28 mouse cellular contexts compared by ENCODE assay signal in genomic region chr5:103624831-103625230, GRCm38 (mm10). TPM values are rescaled to one million over a fixed set of nuclear protein-coding genes. Genes with fewer than 3 reads are reported as not detected.
A peak's percentile ranks its signal among the peaks of the same experiment; 100 is the strongest.
DNase-seq lines count a peak whose midpoint lies in the region; ATAC-seq and TF ChIP-seq lines count a peak whose summit lies in the region.
"Had no signal": no experiment of that assay in that cellular context is flagged by ENCODE, and none has a peak within 500 bp of the region (broad histone marks: within the 10 kb centered on the region; RNA-seq: fewer than 3 reads in every experiment).

No protein-coding gene starts in this region.

- no peak for ATAC-seq in lung, postnatal 0 days
- ATAC-seq: CD4-positive, CD25-positive, alpha-beta regulatory T cell, adult 4 months; forebrain, embryonic 13.5 days; forebrain, embryonic 15.5 days; forebrain, postnatal 0 days had no signal

- no peaks in the 10 kb centered on the region for H3K9me3 ChIP-seq in heart, embryonic 10.5 days
- H3K9me3 ChIP-seq in lung, postnatal 0 days (ENCODE audit: low read length), result no peaks in the 10 kb centered on the region
- H3K9me3 ChIP-seq in CH12.LX (replicated peaks; ENCODE audit: low read length), result no peaks in the 10 kb centered on the region
- H3K9me3 ChIP-seq: embryonic facial prominence, embryonic 10.5 days; embryonic facial prominence, embryonic 12.5 days; forebrain, embryonic 13.5 days; forebrain, embryonic 15.5 days had no signal

- no peak for TF ChIP-seq RAD21 in CH12.LX (IDR thresholded peaks at IDR 0.05; ENCODE audit: low read depth, low read length)

- H3K27ac ChIP-seq in heart, embryonic 10.5 days, result no peak overlapping the region
- H3K27ac ChIP-seq in lung, postnatal 0 days (ENCODE audit: low read length), result peak overlapping the region; percentile 38; the same call in 1 of the 2 replicates
- no peak overlapping the region for H3K27ac ChIP-seq in CH12.LX (ENCODE audit: insufficient read depth, low read depth)
- H3K27ac ChIP-seq: embryonic facial prominence, embryonic 10.5 days; embryonic facial prominence, embryonic 12.5 days; forebrain, embryonic 13.5 days; forebrain, embryonic 15.5 days had no signal

- TF ChIP-seq EP300 in lung, postnatal 0 days (IDR thresholded peaks at IDR 0.05), result peak; percentile 23; the same call in 1 of the 2 replicates
- TF ChIP-seq EP300 in CH12.LX (IDR thresholded peaks at IDR 0.05; ENCODE audit: low read length), result no peak

- no peak for TF ChIP-seq POLR2A in CH12.LX (IDR thresholded peaks at IDR 0.05; ENCODE audit: low read depth, low read length)

- no peaks in the 10 kb centered on the region for H3K36me3 ChIP-seq in heart, embryonic 10.5 days
- H3K36me3 ChIP-seq in lung, postnatal 0 days (ENCODE audit: insufficient read depth, low read length), result no peaks in the 10 kb centered on the region
- H3K36me3 ChIP-seq in CH12.LX (replicated peaks in 1 of 2; ENCODE audit: control insufficient read depth in 1 of 2, insufficient read depth in 1 of 2, low read length in 1 of 2), result no peaks in the 10 kb centered on the region
- H3K36me3 ChIP-seq: embryonic facial prominence, embryonic 10.5 days; embryonic facial prominence, embryonic 12.5 days; forebrain, embryonic 15.5 days had no signal

- no peak overlapping the region for H3K9ac ChIP-seq in lung, postnatal 0 days (replicated peaks; ENCODE audit: low read depth)
- no peak overlapping the region for H3K9ac ChIP-seq in CH12.LX (ENCODE audit: insufficient read depth, low read depth)
- H3K9ac ChIP-seq: embryonic facial prominence, embryonic 12.5 days; forebrain, embryonic 13.5 days; forebrain, embryonic 15.5 days; forebrain, postnatal 0 days had no signal

- DNase-seq in heart, embryonic 10.5 days (ENCODE audit: low spot score), result peak; percentile 47
- DNase-seq in heart, adult 8-10 months (ENCODE audit: low spot score), result no peak
- DNase-seq in lung, postnatal 0 days (ENCODE audit: low spot score), result peak; percentile 25
- no peak for DNase-seq in lung, postnatal 10 days
- DNase-seq in 416B (ENCODE audit: low read depth), result peak; percentile 9
- DNase-seq in CH12.LX (ENCODE audit: extremely low read depth), result no peak
- DNase-seq in gastrocnemius, adult 8-10 months (ENCODE audit: low spot score in 2 of 2), result no peak
- no peak for DNase-seq in layer of hippocampus, adult 9-10 months (ENCODE audit: low spot score)
- DNase-seq: adrenal gland, adult 2 months; adrenal gland, postnatal 10 days; adrenal gland, postnatal 25 days; B cell, adult 2 months; cerebellum, adult 11-12 months; cerebellum, adult 2 months; cerebellum, adult 9-10 months; cerebellum, postnatal 10 days; cerebellum, postnatal 25 days; forebrain, postnatal 0 days had no signal

- dilution Hi-C loops in CH12.LX (cut with MboI; ENCODE audit: extremely low pct_ligation_motif_present, extremely low pct_unique_long_range_greater_than_20kb, low sequenced_read_pairs), result no loop called here

- in situ Hi-C loops in CH12.LX (cut with MboI; ENCODE audit: low pct_ligation_motif_present, low pct_unique_long_range_greater_than_20kb, low sequenced_read_pairs), result no loop called here

- no peaks in the 10 kb centered on the region for H3K79me2 ChIP-seq in CH12.LX (replicated peaks; ENCODE audit: control insufficient read depth, extremely low read depth, insufficient read depth, poor library complexity, severe bottlenecking)

- H3K4me3 ChIP-seq in heart, embryonic 10.5 days, result no peak overlapping the region
- no peak overlapping the region for H3K4me3 ChIP-seq in lung, postnatal 0 days (ENCODE audit: low read depth, low read length)
- H3K4me3 ChIP-seq in CH12.LX (replicated peaks in 1 of 3; ENCODE audit: low read depth in 2 of 3, low read length in 2 of 3, poor library complexity in 1 of 3), result no peak overlapping the region
- H3K4me3 ChIP-seq: embryonic facial prominence, embryonic 10.5 days; embryonic facial prominence, embryonic 12.5 days; forebrain, embryonic 13.5 days; forebrain, embryonic 15.5 days had no signal

- H3K4me1 ChIP-seq in heart, embryonic 10.5 days, result peaks cover 36% of the 10 kb centered on the region
- peaks cover 42% of the 10 kb centered on the region for H3K4me1 ChIP-seq in lung, postnatal 0 days (ENCODE audit: insufficient read depth, low read depth, low read length)
- no peaks in the 10 kb centered on the region for H3K4me1 ChIP-seq in CH12.LX (ENCODE audit: control insufficient read depth in 1 of 2, insufficient read depth in 2 of 2)

- no peak for TF ChIP-seq CTCF in lung, postnatal 0 days (IDR thresholded peaks at IDR 0.05)
- no peak for TF ChIP-seq CTCF in CH12.LX (conservative IDR thresholded peaks at IDR 0.05 in 1 of 2, IDR thresholded peaks at IDR 0.05 in 1 of 2; ENCODE audit: low read depth in 2 of 2, low read length in 2 of 2)

- no peaks in the 10 kb centered on the region for H3K27me3 ChIP-seq in heart, embryonic 10.5 days (ENCODE audit: insufficient read depth, poor library complexity, severe bottlenecking)
- no peaks in the 10 kb centered on the region for H3K27me3 ChIP-seq in lung, postnatal 0 days (replicated peaks; ENCODE audit: insufficient read depth, low read length)
- H3K27me3 ChIP-seq in CH12.LX (replicated peaks), result no peaks in the 10 kb centered on the region
- H3K27me3 ChIP-seq: embryonic facial prominence, embryonic 12.5 days; forebrain, embryonic 13.5 days; forebrain, embryonic 15.5 days had no signal

- peak overlapping the region; percentile 29; the same call in 1 of the 2 replicates for H3K4me2 ChIP-seq in lung, postnatal 0 days (replicated peaks; ENCODE audit: low read depth, low read length)
- H3K4me2 ChIP-seq in CH12.LX (ENCODE audit: insufficient read depth, low read depth, poor library complexity, severe bottlenecking), result no peak overlapping the region
- H3K4me2 ChIP-seq: embryonic facial prominence, embryonic 12.5 days; forebrain, embryonic 13.5 days; forebrain, embryonic 15.5 days had no signal

- whole genome bisulfite sequencing in heart, embryonic 10.5 days, result 90% methylated on average over 5 of the region's 5 CpGs
- WGBS in lung, postnatal 0 days, result 62% methylated on average over 5 of the region's 5 CpGs

TF ChIP-seq in CH12.LX, 34 proteins besides CTCF, POLR2A, EP300 and RAD21:
- TF ChIP-seq ZNF384 (IDR thresholded peaks at IDR 0.05; ENCODE audit: low read depth, low read length), result 0 out of 2 replicates have a peak, but pooled peaks have one; percentile 36
- TF ChIP-seq RCOR1 (conservative IDR thresholded peaks at IDR 0.05; ENCODE audit: low read depth, low read length), result no peak
- no peak for TF ChIP-seq JUND (conservative IDR thresholded peaks at IDR 0.05; ENCODE audit: low read depth, low read length)
- no peak for TF ChIP-seq NRF1 (IDR thresholded peaks at IDR 0.05; ENCODE audit: low read depth, low read length)
- TF ChIP-seq GABPA (IDR thresholded peaks at IDR 0.05; ENCODE audit: insufficient replicate concordance, low read depth, low read length), result no peak
- TF ChIP-seq PAX5 (IDR thresholded peaks at IDR 0.05; ENCODE audit: low read length), result no peak

RNA-seq across cellular contexts. Expression of gene Slc10a6, which starts 4.4 kb away (rescaled TPM):
- 0.11 and 0.17 TPM in 2 replicates for polyA plus RNA-seq in heart, embryonic 10.5 days (2016; fragmentation: Nextera tagmentation; extraction: Ambion mirVana)
- 1 to 10 TPM; 3.7 to 6.3 (median 4.4) TPM for total RNA-seq in heart, adult 8-10 months (2022)
- polyA plus RNA-seq in lung, postnatal 0 days (2015; fragmentation: Nextera tagmentation; extraction: Ambion mirVana), result 6.9 and 13.8 TPM in 2 replicates
- total RNA-seq in CH12.LX (2012; rRNA removed) (not detected in 2 replicates), CH12.LX (2014; rRNA removed) (not detected in 2 replicates)
- not detected in 2 replicates for polyA plus RNA-seq in CH12.LX (2012; ENCODE audit: insufficient read length, low read depth)
- 1 to 10 TPM in 2 of 4 experiments, under 1 TPM in 2; 0.75 to 1.1 (median 0.98) TPM for total RNA-seq in gastrocnemius, adult 8-10 months (2022)
- total RNA-seq: MEL had no signal
- polyA plus RNA-seq: CD4-positive, CD25-positive, alpha-beta regulatory T cell, adult 4 months; cortical plate, adult 2 months; embryonic facial prominence, embryonic 10.5 days; forebrain, embryonic 11.5 days; forebrain, embryonic 13.5 days; forebrain, embryonic 15.5 days had no signal

RNA-seq across cellular contexts. Expression of gene 1700016H13Rik, which starts 31.0 kb away (rescaled TPM):
- polyA plus RNA-seq in heart, embryonic 10.5 days (2016; fragmentation: Nextera tagmentation; extraction: Ambion mirVana), result 0.42 TPM in 1 of 2 replicates, not detected in the other
- not detected for total RNA-seq in heart, adult 8-10 months (2022)
- polyA plus RNA-seq in lung, postnatal 0 days (2015; fragmentation: Nextera tagmentation; extraction: Ambion mirVana), result 1.3 and 1.5 TPM in 2 replicates
- not detected in 2 replicates for total RNA-seq in CH12.LX (2012; rRNA removed)
- not detected in 2 replicates for total RNA-seq in CH12.LX (2014; rRNA removed)
- polyA plus RNA-seq in CH12.LX (2012; ENCODE audit: insufficient read length, low read depth), result not detected in 2 replicates
- total RNA-seq in gastrocnemius, adult 8-10 months (2022), result 1 to 10 TPM in 1 of 4 experiments, under 1 TPM in 3; 0.65 to 1.4 (median 0.83) TPM
- total RNA-seq: adrenal gland, adult 2 months; adrenal gland, postnatal 10 days; adrenal gland, postnatal 25 days; adrenal gland, postnatal 4 days had no signal
- polyA plus RNA-seq: adrenal gland, adult 2 months; CD4-positive, CD25-positive, alpha-beta regulatory T cell, adult 4 months; cerebellum, adult 2 months; cortical plate, adult 2 months; embryonic facial prominence, embryonic 14.5 days had no signal

Comparison
In these comparisons a context has a peak if more than half of its experiments do, and no peak if none do; other contexts are left out.
1. DNase-seq: peak in heart, embryonic 10.5 days (single experiment), lung, postnatal 0 days (single experiment) and 416B (single experiment); none in heart, adult 8-10 months (single experiment), lung, postnatal 10 days (single experiment), CH12.LX (single experiment), gastrocnemius, adult 8-10 months (0 of 2) and layer of hippocampus, adult 9-10 months (single experiment).